Mouse (Mus musculus) myocyte (in vitro differentiated cells): ENCODE data around the gene Olfr419. TPM values are rescaled to one million over a fixed set of nuclear protein-coding genes. Genes with fewer than 3 reads are reported as not detected.

Source experiments
- H3K27me3 ChIP-seq: one replicate; pipeline ENCODE4 v1.6.1; 2011; ENCODE audit not compliant: control insufficient read depth, insufficient read depth, insufficient read length
- H3K36me3 ChIP-seq: one replicate; pipeline ENCODE4 v1.6.1; 2011; ENCODE audit not compliant: control insufficient read depth, insufficient read depth
- H3K4me2 ChIP-seq: one replicate; pipeline ENCODE4 v1.6.1; 2011; ENCODE audit warnings: low read depth, control low read depth
- H3K4me3 ChIP-seq: one replicate; pipeline ENCODE4 v1.5.1; 2011; ENCODE audit warnings: mild to moderate bottlenecking, control low read depth, moderate library complexity
- H3K79me2 ChIP-seq: one replicate; pipeline ENCODE4 v1.6.1; 2011; ENCODE audit not compliant: control insufficient read depth, insufficient read depth
- H3ac ChIP-seq: one replicate; pipeline ENCODE4 v1.6.1; 2011; ENCODE audit not compliant: control insufficient read depth, insufficient read length
- CEBPB ChIP-seq: IDR thresholded peaks from 2 replicates; pipeline ENCODE4 v1.6.1; 2011; ENCODE audit warnings: mild to moderate bottlenecking, moderate library complexity; ENCODE audit not compliant: poor library complexity, insufficient read depth, severe bottlenecking
- E2F4 ChIP-seq: IDR thresholded peaks from one replicate; pipeline ENCODE4 v1.6.1; 2011; ENCODE audit warnings: mild to moderate bottlenecking, control low read depth, moderate library complexity; ENCODE audit not compliant: insufficient read depth
- MAX ChIP-seq: IDR thresholded peaks from one replicate; pipeline ENCODE4 v1.6.1; 2011; ENCODE audit warnings: low read depth, mild to moderate bottlenecking, control low read depth
- MYOD1 ChIP-seq, 3 experiments: IDR thresholded peaks; one replicate each; pipeline ENCODE4 v1.6.1; 2011; ENCODE audit warnings: control low read depth in 2 of 3, low read depth in 2 of 3, mild to moderate bottlenecking in 2 of 3, moderate library complexity in 1 of 3; ENCODE audit not compliant: insufficient read length in 2 of 3, control insufficient read depth in 1 of 3
- MYOG ChIP-seq, 3 experiments: IDR thresholded peaks; one replicate each; pipeline ENCODE4 v1.6.1; 2011; ENCODE audit warnings: control low read depth in 2 of 3, low read depth in 2 of 3, mild to moderate bottlenecking in 2 of 3; ENCODE audit not compliant: insufficient read length in 2 of 3, control insufficient read depth in 1 of 3, insufficient read depth in 1 of 3
- POLR2A ChIP-seq: IDR thresholded peaks from one replicate; pipeline ENCODE4 v1.6.1; 2011; ENCODE audit warnings: low read depth, mild to moderate bottlenecking, control low read depth, moderate library complexity; ENCODE audit not compliant: insufficient read length
- POLR2AphosphoS2 ChIP-seq: IDR thresholded peaks from one replicate; pipeline ENCODE4 v1.6.1; 2011; ENCODE audit warnings: low read depth, control low read depth; ENCODE audit not compliant: insufficient read length
- REST ChIP-seq: IDR thresholded peaks from one replicate; pipeline ENCODE4 v1.6.1; 2011; ENCODE audit warnings: mild to moderate bottlenecking, control low read depth, moderate library complexity; ENCODE audit not compliant: insufficient read depth, insufficient read length
- SRF ChIP-seq: IDR thresholded peaks from one replicate; pipeline ENCODE4 v1.6.1; 2011; ENCODE audit warnings: low read depth; ENCODE audit not compliant: control insufficient read depth, insufficient read length
- TCF12 ChIP-seq: IDR thresholded peaks from one replicate; pipeline ENCODE4 v1.6.1; 2011; ENCODE audit warnings: mild to moderate bottlenecking, control low read depth; ENCODE audit not compliant: poor library complexity, insufficient read depth, severe bottlenecking
- TCF3 ChIP-seq: IDR thresholded peaks from one replicate; pipeline ENCODE4 v1.6.1; 2011; ENCODE audit warnings: low read depth, control low read depth; ENCODE audit not compliant: insufficient read length
- USF1 ChIP-seq: IDR thresholded peaks from one replicate; pipeline ENCODE4 v1.6.1; 2011; ENCODE audit warnings: low read depth, mild to moderate bottlenecking, control low read depth, moderate library complexity
- polyA plus RNA-seq: library from polyadenylated mRNA; unstranded; fragments of >200 nt; fragmentation: generic; extraction: Trizol; gene quantifications from one replicate; pipeline ENCODE4 v1.2.1, GENCODE M21; 2012; ENCODE audit warnings: missing spikeins

The Olfr419 gene
- polyA plus RNA-seq, 1 experiment, result not detected

- no peak overlapping the region for H3ac ChIP-seq
- TF ChIP-seq E2F4, result no peak
- no peak for TF ChIP-seq TCF3
- no peak for TF ChIP-seq REST
- no peak for TF ChIP-seq USF1
- no peak for TF ChIP-seq POLR2AphosphoS2
- TF ChIP-seq MYOG (IDR thresholded peaks at IDR 0.05; ENCODE audit: control insufficient read depth in 1 of 3, insufficient read depth in 1 of 3, insufficient read length in 2 of 3, low read depth in 2 of 3), result no peak
- TF ChIP-seq MAX, result no peak
- no peak for TF ChIP-seq MYOD1 (IDR thresholded peaks at IDR 0.05; ENCODE audit: control insufficient read depth in 1 of 3, insufficient read length in 2 of 3, low read depth in 2 of 3)
- no peak for TF ChIP-seq SRF
- TF ChIP-seq CEBPB, result no peak
- TF ChIP-seq TCF12, result no peak
- TF ChIP-seq POLR2A, result no peak
- H3K27me3 ChIP-seq, result no peaks in the 10 kb centered on the region
- H3K4me2 ChIP-seq, result no peak overlapping the region
- no peaks in the 10 kb centered on the region for H3K79me2 ChIP-seq
- H3K4me3 ChIP-seq, result no peak overlapping the region
- H3K36me3 ChIP-seq, result no peaks in the 10 kb centered on the region
These were observed 5.8 kb downstream of the Olfr419 start for GRCm38 (mm10) chr1:174246080-174246479.

DNA sequence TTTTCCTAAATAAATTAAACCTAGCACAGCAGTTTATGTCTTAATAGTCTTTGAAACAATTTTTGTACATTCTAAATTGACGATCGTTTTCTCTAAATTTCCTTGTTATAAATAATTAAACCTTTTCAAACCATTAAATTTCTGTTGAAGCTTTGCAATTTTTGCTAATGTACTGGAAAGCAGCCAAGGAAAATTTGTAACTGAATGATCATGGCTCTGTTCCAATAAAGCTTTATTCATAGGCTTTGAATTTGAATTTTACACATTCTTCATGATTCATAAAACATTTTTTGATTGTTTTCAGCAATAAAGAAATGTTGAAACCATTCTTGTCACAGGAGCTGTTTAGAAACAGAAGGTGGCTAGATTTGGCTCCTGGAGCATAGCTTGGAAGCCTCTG, 7.2 kb downstream of the Olfr419 start:
- TF ChIP-seq TCF12 (no peak), POLR2A (no peak), TCF3 (no peak), REST (no peak), SRF (no peak), MYOD1 (IDR thresholded peaks at IDR 0.05; ENCODE audit: control insufficient read depth in 1 of 3, insufficient read length in 2 of 3, low read depth in 2 of 3) (no peak), MAX (no peak), CEBPB (no peak), POLR2AphosphoS2 (no peak), MYOG (IDR thresholded peaks at IDR 0.05; ENCODE audit: control insufficient read depth in 1 of 3, insufficient read depth in 1 of 3, insufficient read length in 2 of 3, low read depth in 2 of 3) (no peak)
- H3K4me3 ChIP-seq, result no peak overlapping the region
- H3ac ChIP-seq, result no peak overlapping the region
- no peaks in the 10 kb centered on the region for H3K27me3 ChIP-seq
- H3K36me3 ChIP-seq, result no peaks in the 10 kb centered on the region
- H3K4me2 ChIP-seq, result no peak overlapping the region
- H3K79me2 ChIP-seq, result no peaks in the 10 kb centered on the region

- Histone ChIP-seq H3K79me2 (no peaks in the 10 kb centered on the region), H3K27me3 (no peaks in the 10 kb centered on the region), H3ac (no peak overlapping the region), H3K4me3 (no peak overlapping the region), H3K4me2 (no peak overlapping the region), H3K36me3 (no peaks in the 10 kb centered on the region)
- TF ChIP-seq SRF (no peak), POLR2A (no peak), REST (no peak)
These were observed 11.9 kb downstream of the Olfr419 start for GRCm38 (mm10) chr1:174239916-174240315.

DNA sequence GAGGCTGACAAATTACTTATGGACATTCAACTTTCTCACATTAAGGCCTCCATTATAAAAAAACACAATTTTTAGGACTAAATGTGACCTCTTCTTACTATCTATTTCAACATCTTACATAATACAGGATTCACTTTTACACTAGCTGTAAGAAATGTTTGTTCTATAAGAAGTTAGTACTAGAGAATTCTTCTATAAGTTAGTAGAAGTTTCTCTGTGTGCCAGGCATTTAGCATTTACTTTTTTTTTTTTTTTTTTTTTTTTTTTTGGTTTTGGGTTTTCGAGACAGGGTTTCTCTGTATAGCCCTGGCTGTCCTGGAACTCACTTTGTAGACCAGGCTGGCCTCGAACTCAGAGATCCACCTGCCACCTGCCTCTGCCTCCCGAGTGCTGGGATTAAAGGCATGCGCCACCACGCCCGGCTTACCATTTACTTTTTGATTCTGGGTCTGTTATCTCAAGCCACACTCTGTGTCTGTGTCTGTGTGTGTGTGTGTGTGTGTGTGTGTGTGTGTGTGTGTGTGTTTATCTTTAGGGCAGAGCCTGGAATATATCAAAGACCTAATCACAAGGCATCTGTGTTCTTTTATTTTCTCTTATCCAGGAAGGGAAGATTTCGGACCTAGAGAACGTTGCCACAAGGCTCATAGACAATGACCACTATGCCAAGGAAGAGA, 35.2 kb downstream of the Olfr419 start:
- no peaks in the 10 kb centered on the region for H3K27me3 ChIP-seq

More for the DNA sequence above, 35.2 kb downstream of the Olfr419 start:
- Histone ChIP-seq H3K4me2 (no peak overlapping the region), H3ac (no peak overlapping the region), H3K36me3 (no peaks in the 10 kb centered on the region), H3K79me2 (no peaks in the 10 kb centered on the region), H3K4me3 (no peak overlapping the region)
- TF ChIP-seq CEBPB (no peak), USF1 (no peak), TCF3 (no peak), MYOG (IDR thresholded peaks at IDR 0.05; ENCODE audit: control insufficient read depth in 1 of 3, insufficient read depth in 1 of 3, insufficient read length in 2 of 3, low read depth in 2 of 3) (no peak), POLR2A (no peak), E2F4 (no peak), MAX (no peak), REST (no peak), TCF12 (no peak), MYOD1 (IDR thresholded peaks at IDR 0.05; ENCODE audit: control insufficient read depth in 1 of 3, insufficient read length in 2 of 3, low read depth in 2 of 3) (no peak), SRF (no peak)
